Mouse (Mus musculus) liver, postnatal 0 days (tissue): ENCODE measurements around the gene Dpf2. TPM values are rescaled to one million over a fixed set of nuclear protein-coding genes. Genes with fewer than 3 reads are reported as not detected.

Experiments used
- ATAC-seq: fragments of 200-750 bp; cut with Nextera tagmentation; 2 replicates; pipeline ENCODE4 v1.8.0; 2017; ENCODE audit warnings: mild to moderate bottlenecking, moderate library complexity
- DNase-seq: peaks from one replicate; pipeline ENCODE4 v3.0.0-alpha.2; 2016
- H3K27ac ChIP-seq: fragments of 300-500 bp; sonication (generic); 2 replicates; pipeline ENCODE4 v1.5.1; 2014; ENCODE audit warnings: antibody characterized with exemption, moderate library complexity, mild to moderate bottlenecking, low read depth
- H3K27me3 ChIP-seq: fragments of 300-500 bp; sonication (generic); 2 replicates; pipeline ENCODE4 v1.6.1; 2014; ENCODE audit warnings: low read length, control low read depth, mixed read lengths; ENCODE audit not compliant: insufficient read depth
- H3K36me3 ChIP-seq: fragments of 300-500 bp; sonication (generic); replicated peaks from 2 replicates; pipeline ENCODE4 v1.6.1; 2014; ENCODE audit warnings: mild to moderate bottlenecking, control low read depth, low read length, moderate library complexity, mixed read lengths; ENCODE audit not compliant: insufficient read depth
- H3K4me1 ChIP-seq: fragments of 300-500 bp; sonication (generic); 2 replicates; pipeline ENCODE4 v1.6.1; 2014; ENCODE audit warnings: antibody characterized with exemption, mild to moderate bottlenecking, control low read depth; ENCODE audit not compliant: insufficient read depth
- H3K4me2 ChIP-seq: fragments of 300-500 bp; sonication (generic); 2 replicates; pipeline ENCODE4 v1.6.1; 2014; ENCODE audit warnings: low read depth, mild to moderate bottlenecking, low read length, moderate library complexity, mixed read lengths
- H3K4me3 ChIP-seq: fragments of 300-500 bp; sonication (generic); 2 replicates; pipeline ENCODE4 v1.5.1; 2014; ENCODE audit warnings: low read depth, low read length
- H3K9ac ChIP-seq: fragments of 300-500 bp; sonication (generic); replicated peaks from 2 replicates; pipeline ENCODE4 v1.6.1; 2014; ENCODE audit warnings: mild to moderate bottlenecking, moderate library complexity
- H3K9me3 ChIP-seq: fragments of 300-500 bp; sonication (generic); 2 replicates; pipeline ENCODE4 v1.6.1; 2016; ENCODE audit warnings: mild to moderate bottlenecking, control low read depth, low read length, mixed read lengths
- CTCF ChIP-seq: sonication (generic); IDR thresholded peaks from 2 replicates; pipeline ENCODE4 v1.5.1; 2016; ENCODE audit warnings: antibody characterized with exemption, low read depth
- EP300 ChIP-seq: IDR thresholded peaks from 2 replicates; pipeline ENCODE4 v1.6.1; 2016; ENCODE audit warnings: antibody characterized with exemption, low read depth, mild to moderate bottlenecking
- WGBS: fragments of 180-500 bp; shearing (Covaris S2); extraction: QIAGEN DNeasy Blood & Tissue Kit; methylation state at CpG from one replicate; pipeline ENCODE4 v1.1.7; 2014; ENCODE audit not compliant: insufficient replicate concordance; 5-methylcytosine and 5-hydroxymethylcytosine counted together
- polyA plus RNA-seq: library from polyadenylated mRNA; unstranded; fragments of >200 nt; fragmentation: Nextera tagmentation; extraction: Ambion mirVana; gene quantifications from 2 replicates; pipeline ENCODE4 v1.2.1, GENCODE M21; 2015

The Dpf2 gene
- polyA plus RNA-seq, 1 experiment from 2014 or later: 32.6 TPM

DNA sequence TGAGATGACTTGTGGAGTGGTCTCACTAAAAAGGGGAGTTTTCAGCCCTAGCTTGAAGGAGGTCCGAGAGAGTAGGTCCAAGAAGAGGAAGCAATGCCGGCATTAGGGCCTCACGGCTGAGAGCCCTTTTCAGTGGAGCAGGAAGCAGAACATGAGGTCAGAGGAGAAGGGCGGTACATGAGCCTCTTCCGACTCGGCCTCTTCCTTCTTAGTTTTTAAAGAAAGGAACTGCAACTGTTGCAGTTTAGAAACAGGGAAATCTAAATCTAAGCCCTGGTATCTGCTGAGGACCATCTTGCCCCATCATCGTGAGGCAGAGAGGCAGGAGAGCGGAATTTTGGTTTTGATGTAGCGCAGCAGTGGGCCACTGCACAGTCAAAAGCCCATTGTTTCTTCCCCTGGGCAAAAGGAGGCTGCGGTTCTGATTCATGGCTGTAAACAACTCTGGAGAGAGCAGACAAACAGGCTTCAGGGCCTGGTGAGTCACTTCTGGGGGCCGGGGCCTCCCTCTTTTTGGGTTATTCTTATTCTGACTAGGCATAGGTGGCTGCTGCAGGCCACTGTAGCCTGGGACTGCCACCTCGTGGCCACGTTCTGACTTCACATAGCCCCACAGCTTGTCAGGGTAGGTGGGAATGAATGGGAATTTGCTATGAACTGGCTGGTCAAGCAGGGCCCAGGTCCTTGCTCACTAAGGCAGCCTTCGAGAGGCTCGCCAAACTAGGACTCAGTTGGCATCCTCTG lies 35.0 kb downstream of the Dpf2 start, which contains the start of gene Slc25a45:
Gene Slc25a45 (plus strand): TSS at position 191 of the 744 bp plus-strand sequence.
- H3K4me2 ChIP-seq: peak within 1 kb of the TSS; percentile 66
- peak within 1 kb of the TSS; percentile 83 for H3K27ac ChIP-seq
- H3K4me3 ChIP-seq: peak within 1 kb of the TSS; percentile 28
- H3K27me3 ChIP-seq: no peaks in the 10 kb centered on the region
- H3K9me3 ChIP-seq: no peaks in the 10 kb centered on the region
- peaks cover 8% of the 10 kb centered on the region; the same call in 1 of the 2 replicates for H3K36me3 ChIP-seq
- ATAC-seq: peak; percentile 79
- peak; percentile 80 for DNase-seq
- H3K9ac ChIP-seq: peak within 1 kb of the TSS; percentile 57
- peak; percentile 91 for TF ChIP-seq CTCF
- no peak for TF ChIP-seq EP300
- 32% methylated on average over 15 of the region's 15 CpGs for WGBS
- peaks cover 57% of the 10 kb centered on the region for H3K4me1 ChIP-seq

DNA sequence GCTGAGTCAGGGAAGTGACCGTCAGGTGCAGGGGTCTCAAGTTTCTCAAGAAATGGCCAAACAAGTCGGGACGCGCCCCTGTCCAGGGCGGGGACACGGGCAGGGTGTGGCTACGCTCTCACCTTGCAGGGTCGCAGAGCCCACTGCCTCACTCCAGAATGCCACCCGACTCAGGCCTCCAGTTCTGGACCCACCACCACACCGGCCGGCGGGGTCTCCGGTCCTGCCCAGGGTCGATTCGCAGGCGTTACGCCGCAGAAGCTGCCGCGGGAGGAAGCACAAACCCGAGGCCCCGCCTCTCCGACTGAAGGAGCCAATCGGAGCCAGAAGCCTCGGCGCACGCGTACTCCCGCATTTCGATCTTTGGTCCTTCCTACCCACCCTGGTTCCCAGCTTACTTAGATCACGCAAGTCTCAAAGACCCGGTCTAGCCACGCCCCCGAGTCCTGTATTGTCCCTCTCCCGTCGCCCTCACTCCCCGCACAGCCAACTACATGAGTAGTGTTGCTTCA lies 37.8 kb downstream of the Dpf2 start, which contains the start of gene Frmd8:
Gene Frmd8 (minus strand): TSS at position 306 of the 512 bp plus-strand sequence.
- peak within 1 kb of the TSS; percentile 41; the same call in 1 of the 2 replicates for H3K27ac ChIP-seq
- DNase-seq: peak; percentile 93
- peak; percentile 58 for ATAC-seq
- H3K4me3 ChIP-seq: peak within 1 kb of the TSS; percentile 89
- peak within 1 kb of the TSS; percentile 87 for H3K9ac ChIP-seq
- H3K4me2 ChIP-seq: peak within 1 kb of the TSS; percentile 94
- H3K4me1 ChIP-seq: peaks cover 68% of the 10 kb centered on the region
- peaks cover 13% of the 10 kb centered on the region; the same call in 1 of the 2 replicates for H3K36me3 ChIP-seq
- TF ChIP-seq EP300 (no peak), CTCF (no peak)
- no peaks in the 10 kb centered on the region for H3K9me3 ChIP-seq
- WGBS: under 1% methylated on average over 37 of the region's 37 CpGs
- H3K27me3 ChIP-seq: no peaks in the 10 kb centered on the region

- DNase-seq: no peak
- 9% methylated on average over 13 of the region's 13 CpGs for WGBS
Observed at GRCm38 (mm10) chr19:5874391-5874968, 38.3 kb downstream of the Dpf2 start.

DNA sequence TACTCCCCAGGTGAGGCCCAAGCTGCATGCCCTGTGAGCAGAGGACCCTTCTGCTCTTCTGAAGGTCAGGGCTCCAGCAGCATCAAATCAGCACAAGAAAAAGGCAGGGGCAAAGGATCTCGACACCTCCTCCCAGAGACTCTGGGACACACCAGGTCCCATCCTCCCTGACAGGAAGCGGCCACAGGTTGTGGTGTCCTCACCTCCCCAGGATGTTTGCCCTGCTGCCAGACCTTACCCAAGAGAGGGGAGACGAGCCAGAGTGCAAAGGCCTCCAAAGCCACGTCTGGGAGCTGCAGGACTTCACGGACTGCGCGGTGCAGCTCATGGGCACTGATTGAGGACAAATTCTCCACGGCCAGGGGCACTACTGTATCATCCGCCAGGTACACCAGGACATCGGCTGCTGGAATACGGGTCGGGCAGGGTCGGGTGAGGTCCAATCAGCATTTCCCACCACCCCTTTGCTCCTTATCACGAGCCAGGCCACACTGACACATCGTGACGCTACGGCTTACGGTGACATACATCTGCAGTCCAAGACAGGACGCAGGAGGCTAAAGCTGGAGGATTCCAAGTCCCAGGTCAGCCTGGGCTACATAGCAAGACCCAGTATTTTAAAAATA lies 39.8 kb downstream of the Dpf2 start:
- H3K4me3 ChIP-seq: peak overlapping the region; percentile 8; the same call in 1 of the 2 replicates
- no peak overlapping the region; the same call in 1 of the 2 replicates for H3K9ac ChIP-seq
- 57% methylated on average over 19 of the region's 19 CpGs for WGBS
- peaks cover 29% of the 10 kb centered on the region for H3K36me3 ChIP-seq
- peaks cover 53% of the 10 kb centered on the region for H3K4me1 ChIP-seq
- H3K27me3 ChIP-seq: no peaks in the 10 kb centered on the region
- peak overlapping the region; percentile 94 for H3K4me2 ChIP-seq
- DNase-seq (no peak), ATAC-seq (no peak)
- TF ChIP-seq CTCF: no peak
- no peak for TF ChIP-seq EP300
- H3K27ac ChIP-seq: peak overlapping the region; percentile 52
- no peaks in the 10 kb centered on the region for H3K9me3 ChIP-seq

More at GRCm38 (mm10) chr19:5874391-5874968, 38.3 kb downstream of the Dpf2 start:
- TF ChIP-seq CTCF: no peak
- TF ChIP-seq EP300: no peak
- peaks cover 15% of the 10 kb centered on the region for H3K36me3 ChIP-seq
- peak overlapping the region; percentile 94 for H3K4me2 ChIP-seq
- no peaks in the 10 kb centered on the region for H3K9me3 ChIP-seq
- peaks cover 64% of the 10 kb centered on the region for H3K4me1 ChIP-seq
- peak overlapping the region; percentile 41; the same call in 1 of the 2 replicates for H3K27ac ChIP-seq
- peak overlapping the region; percentile 87 for H3K9ac ChIP-seq
- no peaks in the 10 kb centered on the region for H3K27me3 ChIP-seq
- H3K4me3 ChIP-seq: peak overlapping the region; percentile 89
- ATAC-seq: no peak

DNA sequence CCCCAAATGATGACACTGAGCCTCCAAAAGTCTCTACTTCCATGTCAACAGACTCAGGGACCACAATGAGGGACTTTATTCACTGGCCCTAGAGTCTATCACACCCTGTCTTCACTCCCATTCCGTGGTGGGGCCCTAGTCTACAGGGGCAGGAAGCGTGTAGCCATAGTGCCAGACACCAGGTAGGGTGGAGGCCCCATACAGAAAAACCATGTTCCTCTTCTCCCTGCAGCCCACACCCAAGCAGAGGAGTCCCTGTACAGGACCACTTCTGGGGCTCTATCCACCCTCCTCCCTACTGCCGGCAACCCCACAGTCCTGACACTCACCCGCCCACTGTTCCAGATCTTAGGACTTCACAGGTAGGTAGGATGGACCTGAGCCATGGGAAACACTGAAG lies 40.3 kb downstream of the Dpf2 start:
- Histone ChIP-seq H3K27ac (peak overlapping the region; percentile 66), H3K4me1 (peaks cover 48% of the 10 kb centered on the region)
- WGBS: 50% methylated on average over 4 of the region's 4 CpGs

DNA sequence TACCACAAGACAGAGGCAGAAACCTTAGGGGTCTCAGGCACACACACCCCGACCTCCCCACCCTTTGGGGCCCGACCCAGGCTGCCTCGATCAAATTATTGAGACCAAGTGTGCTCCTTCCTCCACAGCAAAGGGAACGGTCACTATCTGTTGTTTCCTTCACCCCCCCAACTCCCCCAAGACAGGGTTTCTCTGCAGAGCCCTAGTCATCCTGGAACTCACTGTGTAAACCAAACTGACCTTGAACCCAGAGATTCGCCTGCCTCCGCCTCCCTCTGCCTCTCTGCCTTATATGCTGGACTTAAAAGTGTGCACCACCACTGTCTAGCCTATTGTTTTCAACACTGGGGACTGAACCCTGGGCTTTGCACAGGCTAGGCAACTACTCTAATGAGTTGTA lies 41.1 kb downstream of the Dpf2 start:
- Histone ChIP-seq H3K4me2 (peak overlapping the region; percentile 38), H3K4me1 (peaks cover 41% of the 10 kb centered on the region), H3K9ac (peak overlapping the region; percentile 16; the same call in 1 of the 2 replicates), H3K9me3 (no peaks in the 10 kb centered on the region), H3K27ac (peak overlapping the region; percentile 66), H3K4me3 (no peak overlapping the region), H3K27me3 (no peaks in the 10 kb centered on the region), H3K36me3 (peaks cover 41% of the 10 kb centered on the region)
- WGBS: 47% methylated on average over 6 of the region's 6 CpGs
- TF ChIP-seq CTCF (no peak), EP300 (no peak)
- no peak for ATAC-seq
- no peak for DNase-seq

More for the DNA sequence above, 40.3 kb downstream of the Dpf2 start:
- H3K4me3 ChIP-seq: peak overlapping the region; percentile 8; the same call in 1 of the 2 replicates
- H3K9me3 ChIP-seq: no peaks in the 10 kb centered on the region
- peak overlapping the region; percentile 94 for H3K4me2 ChIP-seq
- H3K36me3 ChIP-seq: peaks cover 34% of the 10 kb centered on the region
- DNase-seq (no peak), ATAC-seq (no peak)
- no peak overlapping the region for H3K9ac ChIP-seq
- TF ChIP-seq EP300: no peak
- no peaks in the 10 kb centered on the region for H3K27me3 ChIP-seq
